ENCODE assay signal across 8 mouse cellular contexts in genomic region chrX:102215356-102215755, GRCm38 (mm10). TPM values are rescaled to one million over a fixed set of nuclear protein-coding genes. Genes with fewer than 3 reads are reported as not detected.
A peak's percentile ranks its signal among the peaks of the same experiment; 100 is the strongest.
DNase-seq lines count a peak whose midpoint lies in the region; ATAC-seq and TF ChIP-seq lines count a peak whose summit lies in the region.
"Not testable (repeated sequence)": the region's sequence is repeated elsewhere in the genome, so short reads cannot be mapped to it uniquely, and the experiment has no call there.

No protein-coding gene starts in this region.

- 59% methylated on average over 9 of the region's 9 CpGs for WGBS in bone marrow, adult 2 months
- WGBS in lung, adult 2 months: 47% methylated on average over 9 of the region's 9 CpGs

- peak; percentile 30; the same call in 1 of the 2 replicates for TF ChIP-seq CTCF in G1E (IDR thresholded peaks at IDR 0.05; ENCODE audit: low read depth, low read length)
- peak; percentile 36; the same call in 1 of the 2 replicates for TF ChIP-seq CTCF in bone marrow, adult 2 months (IDR thresholded peaks at IDR 0.05; ENCODE audit: control insufficient read depth, insufficient read depth, low read length)
- TF ChIP-seq CTCF in lung, adult 2 months (IDR thresholded peaks at IDR 0.05; ENCODE audit: insufficient read depth, low read length): peak; percentile 19; the same call in 1 of the 2 replicates

- not testable (repeated sequence) for H3K36me3 ChIP-seq in G1E (replicated peaks)

- DNase-seq in G1E (ENCODE audit: low spot score): not testable (repeated sequence)
- DNase-seq in heart, adult 18-20 months: peak; percentile 1 to 34
- peak; percentile 13 for DNase-seq in kidney, adult 9 months
- DNase-seq in lung, adult 2 months: peak; percentile 8
- peak; percentile 2 for DNase-seq in retina, adult 2 months (ENCODE audit: low read depth, low spot score)
- DNase-seq in thymus, postnatal 36 days: peak; percentile 17 to 44

- ATAC-seq in G1E (ENCODE audit: extremely low read depth, insufficient number of reproducible peaks, low FRiP score, poor library complexity, severe bottlenecking): not testable (repeated sequence)
- ATAC-seq in common myeloid progenitor, adult 5-6 weeks (replicated peaks; ENCODE audit: low read depth, poor library complexity, severe bottlenecking): 0 out of 2 replicates have a peak, but pooled peaks have one; percentile 32

- not testable (repeated sequence) for H3K4me1 ChIP-seq in G1E (ENCODE audit: insufficient read depth, low read depth, low read length); bone marrow, adult 2 months (ENCODE audit: control insufficient read depth, insufficient read depth, low read length); lung, adult 2 months (ENCODE audit: control insufficient read depth, insufficient read depth, low read length)

- not testable (repeated sequence) for H3K27ac ChIP-seq in bone marrow, adult 2 months (ENCODE audit: control insufficient read depth, insufficient read depth, low read depth, low read length, poor library complexity)

- H3K27me3 ChIP-seq in G1E (ENCODE audit: insufficient read depth, low read length): not testable (repeated sequence)

- not testable (repeated sequence) for H3K9me3 ChIP-seq in G1E (replicated peaks)

- TF ChIP-seq POLR2A in bone marrow, adult 2 months (IDR thresholded peaks at IDR 0.05; ENCODE audit: borderline replicate concordance, control insufficient read depth, low read depth, low read length); lung, adult 2 months (IDR thresholded peaks at IDR 0.05; ENCODE audit: borderline replicate concordance, extremely low read depth, low read depth, low read length): not testable (repeated sequence)

- not testable (repeated sequence) for H3K4me3 ChIP-seq in G1E (ENCODE audit: low read depth, low read length); bone marrow, adult 2 months (replicated peaks; ENCODE audit: control insufficient read depth, low read depth, low read length); lung, adult 2 months (replicated peaks; ENCODE audit: extremely low read depth, low read depth, low read length)

RNA-seq across cellular contexts. Expression of gene Rps4x, which starts 26.2 kb away (rescaled TPM):
- 991 and 1,040 TPM in 2 replicates for total RNA-seq in G1E (2014; fragmentation: Nextera tagmentation)
- 2,960 and 3,116 TPM in 2 replicates for total RNA-seq in G1E (2017)
- polyA plus RNA-seq in G1E (2012): 161 and 175 TPM in 2 replicates
- polyA plus RNA-seq in bone marrow, adult 2 months (2011; ENCODE audit: insufficient read depth, insufficient read length, low replicate concordance, missing spikeins): 1,000 and 1,371 TPM in 2 replicates
- total RNA-seq in common myeloid progenitor, adult 5-6 weeks (2017): 2,837 and 3,013 TPM in 2 replicates
- 100 to 1,000 TPM; 672 to 785 TPM for total RNA-seq in heart, adult 18-20 months (2021)
- polyA plus RNA-seq in lung, adult 2 months (2012; rRNA removed): 278 and 471 TPM in 2 replicates

RNA-seq across cellular contexts. Expression of gene Cited1, which starts 36.6 kb away (rescaled TPM):
- total RNA-seq in G1E (2014; fragmentation: Nextera tagmentation): not detected in 2 replicates
- 3.8 and 4.4 TPM in 2 replicates for total RNA-seq in G1E (2017)
- polyA plus RNA-seq in G1E (2012): 1.6 and 1.7 TPM in 2 replicates
- not detected in 2 replicates for polyA plus RNA-seq in bone marrow, adult 2 months (2011; ENCODE audit: insufficient read depth, insufficient read length, low replicate concordance, missing spikeins)
- total RNA-seq in common myeloid progenitor, adult 5-6 weeks (2017): not detected in 2 replicates
- total RNA-seq in heart, adult 18-20 months (2021): under 1 TPM in 1 of 2 experiments, not detected in 1; 0.60 TPM
- 0.40 and 0.59 TPM in 2 replicates for polyA plus RNA-seq in lung, adult 2 months (2012; rRNA removed)

RNA-seq across cellular contexts. Expression of gene Ercc6l, which starts 58.5 kb away (rescaled TPM):
- total RNA-seq in G1E (2014; fragmentation: Nextera tagmentation) (20.7 and 22.0 TPM in 2 replicates), G1E (2017) (36.0 and 40.9 TPM in 2 replicates)
- polyA plus RNA-seq in G1E (2012): 0.80 and 1.2 TPM in 2 replicates
- polyA plus RNA-seq in bone marrow, adult 2 months (2011; ENCODE audit: insufficient read depth, insufficient read length, low replicate concordance, missing spikeins): 4.9 and 6.1 TPM in 2 replicates
- total RNA-seq in common myeloid progenitor, adult 5-6 weeks (2017): 24.3 and 28.8 TPM in 2 replicates
- total RNA-seq in heart, adult 18-20 months (2021): under 1 TPM; 0.40 to 0.41 TPM
- 0.17 and 0.20 TPM in 2 replicates for polyA plus RNA-seq in lung, adult 2 months (2012; rRNA removed)

Comparison
In these comparisons a context has a peak if more than half of its experiments do, and no peak if none do; other contexts are left out.
1. RNA of gene Ercc6l, which starts 58.5 kb away (total RNA-seq): 20.7 to 40.9 TPM in G1E and 24.3 to 28.8 TPM in common myeloid progenitor, adult 5-6 weeks; 0.40 to 0.41 TPM in heart, adult 18-20 months; every median in the first group is over 10 times any median in the second.
2. Peak in every context shown above with its lines, with median percentiles within 50 percentile points of each other: CTCF ChIP-seq.